Mouse (Mus musculus): ENCODE data around the gene Cacna1d. TPM values are rescaled to one million over a fixed set of nuclear protein-coding genes. Genes with fewer than 3 reads are reported as not detected.

Cacna1d gene
- total RNA-seq, 2 experiments from 2014 or later, result 44.1 to 45.4 TPM

- no peak for DNase-seq (ENCODE audit: low spot score in 2 of 2)
These were observed 269.2 kb downstream of the Cacna1d start for GRCm38 (mm10) chr14:30222101-30222500.

- no peak for DNase-seq (ENCODE audit: low spot score in 2 of 2)
These were observed 271.4 kb downstream of the Cacna1d start for GRCm38 (mm10) chr14:30219851-30220250.

- DNase-seq (ENCODE audit: low spot score in 2 of 2), result peak; percentile 32 to 33
These were observed 273.1 kb downstream of the Cacna1d start for GRCm38 (mm10) chr14:30218114-30218513.

GRCm38 (mm10) chr14:30217124-30217523 lies 274.1 kb downstream of the Cacna1d start:
- DNase-seq (ENCODE audit: low spot score in 2 of 2), result peak in 1 of 2 experiments; percentile 29

GRCm38 (mm10) chr14:30208156-30208555 lies 283.1 kb downstream of the Cacna1d start:
- DNase-seq (ENCODE audit: low spot score in 2 of 2), result no peak

- DNase-seq (ENCODE audit: low spot score in 2 of 2), result no peak
These were observed 285.4 kb downstream of the Cacna1d start for GRCm38 (mm10) chr14:30205821-30206220.

GRCm38 (mm10) chr14:30204526-30204925 lies 286.7 kb downstream of the Cacna1d start:
- DNase-seq (ENCODE audit: low spot score in 2 of 2), result no peak

GRCm38 (mm10) chr14:30200310-30200709 lies 290.9 kb downstream of the Cacna1d start:
- no peak for DNase-seq (ENCODE audit: low spot score in 2 of 2)

GRCm38 (mm10) chr14:30198882-30199281 lies 292.4 kb downstream of the Cacna1d start:
- no peak for DNase-seq (ENCODE audit: low spot score in 2 of 2)

- DNase-seq (ENCODE audit: low spot score in 2 of 2), result no peak
These were observed 293.1 kb downstream of the Cacna1d start for GRCm38 (mm10) chr14:30198116-30198515.

- DNase-seq (ENCODE audit: low spot score in 2 of 2), result no peak
These were observed 294.3 kb downstream of the Cacna1d start for GRCm38 (mm10) chr14:30196959-30197358.

- DNase-seq (ENCODE audit: low spot score in 2 of 2), result peak; percentile 18 to 39
These were observed 295.0 kb downstream of the Cacna1d start for GRCm38 (mm10) chr14:30196235-30196634.

- DNase-seq (ENCODE audit: low spot score in 2 of 2), result no peak
These were observed 300.8 kb downstream of the Cacna1d start for GRCm38 (mm10) chr14:30190308-30190971.

- no peak for DNase-seq (ENCODE audit: low spot score in 2 of 2)
These were observed 305.5 kb downstream of the Cacna1d start for GRCm38 (mm10) chr14:30185616-30186274.

- DNase-seq (ENCODE audit: low spot score in 2 of 2), result no peak
These were observed 306.7 kb downstream of the Cacna1d start for GRCm38 (mm10) chr14:30184445-30185152.

GRCm38 (mm10) chr14:30184013-30184412 lies 307.2 kb downstream of the Cacna1d start:
- DNase-seq (ENCODE audit: low spot score in 2 of 2), result no peak

- no peak for DNase-seq (ENCODE audit: low spot score in 2 of 2)
These were observed 308.4 kb downstream of the Cacna1d start for GRCm38 (mm10) chr14:30182624-30183524.

GRCm38 (mm10) chr14:30178306-30178705 lies 312.9 kb downstream of the Cacna1d start:
- DNase-seq (ENCODE audit: low spot score in 2 of 2), result no peak

GRCm38 (mm10) chr14:30177850-30178249 lies 313.4 kb downstream of the Cacna1d start:
- DNase-seq (ENCODE audit: low spot score in 2 of 2), result no peak

- DNase-seq (ENCODE audit: low spot score in 2 of 2), result no peak
These were observed 315.9 kb downstream of the Cacna1d start for GRCm38 (mm10) chr14:30175362-30175761.
